Mouse (Mus musculus) heart, embryonic 16.5 days (tissue): ENCODE results near the gene Fxn. TPM values are rescaled to one million over a fixed set of nuclear protein-coding genes. Genes with fewer than 3 reads are reported as not detected.
"Not testable (repeated sequence)": the region's sequence is repeated elsewhere in the genome, so short reads cannot be mapped to it uniquely, and the experiment has no call there.

Experiments used
- ATAC-seq: fragments of 200-750 bp; cut with Nextera tagmentation; replicated peaks from 2 replicates; pipeline ENCODE4 v1.8.0; 2017; ENCODE audit warnings: moderate number of reproducible peaks; ENCODE audit not compliant: insufficient read depth, low FRiP score; ENCODE audit errors: extremely low read depth
- H3K27ac ChIP-seq: fragments of 300-500 bp; sonication (generic); 2 replicates; pipeline ENCODE4 v1.5.1; 2014; ENCODE audit warnings: mild to moderate bottlenecking, low read length, control low read depth, moderate library complexity
- H3K27me3 ChIP-seq: fragments of 300-500 bp; sonication (generic); 2 replicates; pipeline ENCODE4 v1.6.1; 2014; ENCODE audit warnings: low read length, mixed read lengths; ENCODE audit not compliant: control insufficient read depth, insufficient read depth
- H3K36me3 ChIP-seq: fragments of 300-500 bp; sonication (generic); 2 replicates; pipeline ENCODE4 v1.6.1; 2014; ENCODE audit not compliant: control insufficient read depth, insufficient read depth
- H3K4me1 ChIP-seq: fragments of 300-500 bp; sonication (generic); 2 replicates; pipeline ENCODE4 v1.6.1; 2014; ENCODE audit warnings: low read length, mixed read lengths; ENCODE audit not compliant: control insufficient read depth, insufficient read depth
- H3K4me2 ChIP-seq: fragments of 300-500 bp; sonication (generic); 2 replicates; pipeline ENCODE4 v1.6.1; 2014; ENCODE audit warnings: low read depth, mild to moderate bottlenecking, control low read depth, low read length
- H3K4me3 ChIP-seq: fragments of 300-500 bp; sonication (generic); 2 replicates; pipeline ENCODE4 v1.5.1; 2014; ENCODE audit warnings: mild to moderate bottlenecking, control low read depth, low read length
- H3K9ac ChIP-seq: fragments of 300-500 bp; sonication (generic); 2 replicates; pipeline ENCODE4 v1.6.1; 2014; ENCODE audit warnings: low read length, control low read depth
- H3K9me3 ChIP-seq: fragments of 300-500 bp; sonication (generic); replicated peaks from 2 replicates; pipeline ENCODE4 v1.6.1; 2016; ENCODE audit warnings: low read length; ENCODE audit not compliant: control insufficient read depth
- WGBS: fragments of 180-500 bp; shearing (Covaris S2); extraction: QIAGEN DNeasy Blood & Tissue Kit; methylation state at CpG from one replicate; pipeline ENCODE4 v1.1.7; 2014; 5-methylcytosine and 5-hydroxymethylcytosine counted together
- polyA plus RNA-seq: library from polyadenylated mRNA; unstranded; fragments of >200 nt; fragmentation: Nextera tagmentation; extraction: Ambion mirVana; gene quantifications from 2 replicates; pipeline ENCODE4 v1.2.1, GENCODE M21; 2015

Gene Fxn
- polyA plus RNA-seq, 1 experiment from 2014 or later = 67.6 TPM

- no peak for ATAC-seq
- Histone ChIP-seq H3K4me2 (no peak overlapping the region), H3K4me3 (no peak overlapping the region), H3K27me3 (no peaks in the 10 kb centered on the region), H3K4me1 (0 out of 2 replicates have a peak, but pooled peaks cover 4% of the 10 kb centered on the region), H3K9me3 (no peaks in the 10 kb centered on the region), H3K36me3 (no peaks in the 10 kb centered on the region), H3K27ac (no peak overlapping the region), H3K9ac (no peak overlapping the region)
- 82% methylated on average over 4 of the region's 4 CpGs for WGBS
These were observed 42.4 kb downstream of the Fxn start for GRCm38 (mm10) chr19:24238011-24238410.

- 97% methylated on average over 1 of the region's 1 CpGs for WGBS
- ATAC-seq, H3K36me3 ChIP-seq: not testable (repeated sequence)
These were observed 48.0 kb downstream of the Fxn start for GRCm38 (mm10) chr19:24232356-24232755.

GRCm38 (mm10) chr19:24225305-24225696 lies 55.1 kb downstream of the Fxn start:
- Histone ChIP-seq H3K27ac (peak overlapping the region; percentile 91), H3K27me3 (no peaks in the 10 kb centered on the region), H3K4me1 (peaks cover 12% of the 10 kb centered on the region), H3K4me3 (peak overlapping the region; percentile 82), H3K9me3 (no peaks in the 10 kb centered on the region), H3K36me3 (no peaks in the 10 kb centered on the region), H3K9ac (peak overlapping the region; percentile 86), H3K4me2 (peak overlapping the region; percentile 90)
- ATAC-seq = no peak
- 2% methylated on average over 17 of the region's 17 CpGs for WGBS

More at GRCm38 (mm10) chr19:24232356-24232755, 48.0 kb downstream of the Fxn start:
- not testable (repeated sequence) for H3K4me3 ChIP-seq, H3K4me2 ChIP-seq, H3K9me3 ChIP-seq, H3K27ac ChIP-seq, H3K4me1 ChIP-seq, H3K9ac ChIP-seq, H3K27me3 ChIP-seq

GRCm38 (mm10) chr19:24224500-24225304 lies 55.7 kb downstream of the Fxn start, which contains the start of gene Tjp2:
Gene Tjp2, minus strand, starts transcription at chr19:24225030.
- Histone ChIP-seq H3K4me2 (peak within 1 kb of the TSS; percentile 90), H3K36me3 (no peaks in the 10 kb centered on the region), H3K4me3 (peak within 1 kb of the TSS; percentile 82), H3K9me3 (no peaks in the 10 kb centered on the region), H3K27me3 (no peaks in the 10 kb centered on the region), H3K27ac (peak within 1 kb of the TSS; percentile 91), H3K9ac (peak within 1 kb of the TSS; percentile 86), H3K4me1 (peaks cover 12% of the 10 kb centered on the region)
- WGBS = under 1% methylated on average over 58 of the region's 59 CpGs
- peak; percentile 69 for ATAC-seq

- H3K27me3 ChIP-seq = no peaks in the 10 kb centered on the region
- peak overlapping the region; percentile 86 for H3K9ac ChIP-seq
- no peaks in the 10 kb centered on the region for H3K36me3 ChIP-seq
- no peaks in the 10 kb centered on the region for H3K9me3 ChIP-seq
- H3K27ac ChIP-seq = peak overlapping the region; percentile 91
- H3K4me1 ChIP-seq = peaks cover 15% of the 10 kb centered on the region
- WGBS = 21% methylated on average over 11 of the region's 11 CpGs
- peak overlapping the region; percentile 90 for H3K4me2 ChIP-seq
- ATAC-seq = 0 out of 2 replicates have a peak, but pooled peaks have one; percentile 6
- peak overlapping the region; percentile 82 for H3K4me3 ChIP-seq
These were observed 56.6 kb downstream of the Fxn start for GRCm38 (mm10) chr19:24223851-24224251.

- Histone ChIP-seq H3K36me3 (no peaks in the 10 kb centered on the region), H3K4me2 (peak overlapping the region; percentile 13; the same call in 1 of the 2 replicates)
These were observed 59.0 kb downstream of the Fxn start for GRCm38 (mm10) chr19:24221455-24221854.

GRCm38 (mm10) chr19:24220795-24221445 lies 59.5 kb downstream of the Fxn start:
- H3K4me2 ChIP-seq = peak overlapping the region; percentile 13; the same call in 1 of the 2 replicates
- no peak overlapping the region for H3K27ac ChIP-seq
- 40% methylated on average over 14 of the region's 14 CpGs for WGBS

More at GRCm38 (mm10) chr19:24221455-24221854, 59.0 kb downstream of the Fxn start:
- no peaks in the 10 kb centered on the region for H3K27me3 ChIP-seq
- H3K4me1 ChIP-seq = peaks cover 15% of the 10 kb centered on the region
- H3K9ac ChIP-seq = no peak overlapping the region
- no peak overlapping the region for H3K27ac ChIP-seq
- no peak overlapping the region for H3K4me3 ChIP-seq
- no peaks in the 10 kb centered on the region for H3K9me3 ChIP-seq
- no peak for ATAC-seq
- WGBS = 81% methylated on average over 4 of the region's 4 CpGs

GRCm38 (mm10) chr19:24219011-24219410 lies 61.4 kb downstream of the Fxn start:
- no peak overlapping the region for H3K4me3 ChIP-seq
- H3K9ac ChIP-seq = no peak overlapping the region
- H3K4me2 ChIP-seq = no peak overlapping the region
- 67% methylated on average over 9 of the region's 9 CpGs for WGBS
- peaks cover 10% of the 10 kb centered on the region; the same call in 1 of the 2 replicates for H3K4me1 ChIP-seq
- H3K27ac ChIP-seq = no peak overlapping the region
- H3K27me3 ChIP-seq = no peaks in the 10 kb centered on the region
- ATAC-seq = no peak
- H3K36me3 ChIP-seq = no peaks in the 10 kb centered on the region
- H3K9me3 ChIP-seq = no peaks in the 10 kb centered on the region

More at GRCm38 (mm10) chr19:24220795-24221445, 59.5 kb downstream of the Fxn start:
- no peaks in the 10 kb centered on the region for H3K9me3 ChIP-seq
- no peaks in the 10 kb centered on the region for H3K36me3 ChIP-seq
- H3K4me3 ChIP-seq = no peak overlapping the region
- H3K27me3 ChIP-seq = no peaks in the 10 kb centered on the region
- no peak for ATAC-seq
- H3K4me1 ChIP-seq = peaks cover 15% of the 10 kb centered on the region
- H3K9ac ChIP-seq = no peak overlapping the region

- Histone ChIP-seq H3K4me3 (no peak overlapping the region), H3K9ac (no peak overlapping the region), H3K36me3 (no peaks in the 10 kb centered on the region), H3K27ac (no peak overlapping the region), H3K4me1 (peaks cover 10% of the 10 kb centered on the region), H3K9me3 (no peaks in the 10 kb centered on the region), H3K4me2 (no peak overlapping the region), H3K27me3 (no peaks in the 10 kb centered on the region)
- 48% methylated on average over 2 of the region's 2 CpGs for WGBS
- ATAC-seq = no peak
These were observed 62.1 kb downstream of the Fxn start for GRCm38 (mm10) chr19:24218291-24218690.
